Mouse (Mus musculus) myocyte (in vitro differentiated cells): Measurements from ENCODE around the gene Vmn2r3.

Source experiments
- MAX ChIP-seq: IDR thresholded peaks from one replicate; pipeline ENCODE4 v1.6.1; 2011; ENCODE audit warnings: low read depth, mild to moderate bottlenecking, control low read depth
- MYOD1 ChIP-seq, 3 experiments: IDR thresholded peaks; one replicate each; pipeline ENCODE4 v1.6.1; 2011; ENCODE audit warnings: control low read depth in 2 of 3, low read depth in 2 of 3, mild to moderate bottlenecking in 2 of 3, moderate library complexity in 1 of 3; ENCODE audit not compliant: insufficient read length in 2 of 3, control insufficient read depth in 1 of 3
- MYOG ChIP-seq, 3 experiments: IDR thresholded peaks; one replicate each; pipeline ENCODE4 v1.6.1; 2011; ENCODE audit warnings: control low read depth in 2 of 3, low read depth in 2 of 3, mild to moderate bottlenecking in 2 of 3; ENCODE audit not compliant: insufficient read length in 2 of 3, control insufficient read depth in 1 of 3, insufficient read depth in 1 of 3
- POLR2A ChIP-seq: IDR thresholded peaks from one replicate; pipeline ENCODE4 v1.6.1; 2011; ENCODE audit warnings: low read depth, mild to moderate bottlenecking, control low read depth, moderate library complexity; ENCODE audit not compliant: insufficient read length
- POLR2AphosphoS2 ChIP-seq: IDR thresholded peaks from one replicate; pipeline ENCODE4 v1.6.1; 2011; ENCODE audit warnings: low read depth, control low read depth; ENCODE audit not compliant: insufficient read length
- REST ChIP-seq: IDR thresholded peaks from one replicate; pipeline ENCODE4 v1.6.1; 2011; ENCODE audit warnings: mild to moderate bottlenecking, control low read depth, moderate library complexity; ENCODE audit not compliant: insufficient read depth, insufficient read length
- SRF ChIP-seq: IDR thresholded peaks from one replicate; pipeline ENCODE4 v1.6.1; 2011; ENCODE audit warnings: low read depth; ENCODE audit not compliant: control insufficient read depth, insufficient read length
- TCF12 ChIP-seq: IDR thresholded peaks from one replicate; pipeline ENCODE4 v1.6.1; 2011; ENCODE audit warnings: mild to moderate bottlenecking, control low read depth; ENCODE audit not compliant: poor library complexity, insufficient read depth, severe bottlenecking
- TCF3 ChIP-seq: IDR thresholded peaks from one replicate; pipeline ENCODE4 v1.6.1; 2011; ENCODE audit warnings: low read depth, control low read depth; ENCODE audit not compliant: insufficient read length
- USF1 ChIP-seq: IDR thresholded peaks from one replicate; pipeline ENCODE4 v1.6.1; 2011; ENCODE audit warnings: low read depth, mild to moderate bottlenecking, control low read depth, moderate library complexity

DNA sequence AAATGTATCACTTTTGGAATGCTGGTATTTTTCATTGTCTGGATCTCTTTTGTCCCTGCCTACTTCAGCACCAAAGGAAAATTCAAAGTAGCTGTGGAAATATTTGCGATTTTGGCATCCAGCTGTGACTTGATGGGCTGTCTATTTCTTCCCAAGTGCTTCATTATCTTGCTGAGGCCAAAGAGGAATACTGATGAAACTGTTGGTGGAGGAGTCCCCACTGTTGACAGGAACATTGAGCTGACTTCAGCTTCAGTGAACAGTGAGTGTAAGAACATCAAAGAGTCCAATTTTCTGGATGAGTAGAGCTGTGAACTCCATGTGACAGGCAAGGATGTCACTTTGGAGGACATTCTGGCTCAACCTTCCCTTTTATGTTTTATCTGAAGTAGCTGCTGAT is 43.0 kb upstream of the Vmn2r3 start:
- TF ChIP-seq MAX (no peak), POLR2A (no peak), USF1 (no peak), MYOG (IDR thresholded peaks at IDR 0.05; ENCODE audit: control insufficient read depth in 1 of 3, insufficient read depth in 1 of 3, insufficient read length in 2 of 3, low read depth in 2 of 3) (no peak), TCF3 (no peak), TCF12 (no peak), MYOD1 (IDR thresholded peaks at IDR 0.05; ENCODE audit: control insufficient read depth in 1 of 3, insufficient read length in 2 of 3, low read depth in 2 of 3) (no peak), REST (no peak), SRF (no peak), POLR2AphosphoS2 (no peak)
